Mouse (Mus musculus) lung, postnatal 0 days (tissue): ENCODE data around the gene Mest.

Experiments
- CTCF ChIP-seq: IDR thresholded peaks from 2 replicates; pipeline ENCODE4 v1.5.1; 2016; ENCODE audit warnings: antibody characterized with exemption, mild to moderate bottlenecking
- EP300 ChIP-seq: IDR thresholded peaks from 2 replicates; pipeline ENCODE4 v1.6.1; 2016; ENCODE audit warnings: antibody characterized with exemption, mild to moderate bottlenecking, control low read depth

DNA sequence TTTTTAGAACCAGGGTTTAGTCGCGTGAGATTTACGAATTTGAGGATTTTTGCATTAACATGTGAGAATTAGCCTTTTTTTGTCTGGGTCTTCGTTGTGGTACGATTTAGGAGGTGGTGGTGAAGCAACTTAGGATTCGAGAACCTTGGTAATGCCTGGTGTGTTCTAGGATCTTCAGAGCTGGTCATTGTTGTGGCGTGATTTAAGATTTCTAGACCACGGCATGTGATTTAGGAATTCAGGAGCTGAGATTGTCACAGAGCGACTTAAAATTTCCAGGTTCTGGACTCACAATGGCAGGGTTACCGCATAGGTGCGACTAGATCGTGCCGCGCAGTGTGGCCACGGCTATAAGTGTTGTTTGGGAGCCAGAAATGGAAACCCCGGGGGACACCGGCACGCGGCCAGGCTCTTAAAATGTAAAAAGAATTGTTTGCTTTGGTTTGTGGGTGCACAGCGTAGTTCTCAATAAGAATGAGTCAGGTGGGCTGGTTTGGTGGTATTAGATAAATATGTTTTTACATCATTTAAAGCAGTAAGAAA lies 15.2 kb downstream of the Mest start:
- TF ChIP-seq EP300 (no peak), CTCF (no peak)
